Mouse (Mus musculus) erythroblast, adult 5-6 weeks (primary cell): Measurements from ENCODE around the gene Cxcl15. TPM values are rescaled to one million over a fixed set of nuclear protein-coding genes. Genes with fewer than 3 reads are reported as not detected.

Experiments used
- ATAC-seq: replicated peaks from 2 replicates; pipeline ENCODE4 v1.8.0; 2016; ENCODE audit warnings: moderate number of reproducible peaks, mild to moderate bottlenecking, moderate TSS enrichment, inconsistent platforms; ENCODE audit not compliant: poor library complexity, low FRiP score, severe bottlenecking
- total RNA-seq, 2 experiments: library from RNA; stranded (forward) in 1 of 2; stranded (reverse) in 1 of 2; fragments of 150-400 nt in 1 of 2; fragments of 200-764, 138-1000 nt in 1 of 2; gene quantifications; 2 replicates each; pipeline versions ENCODE4 v1.2.3 to v1.2.4; 2015 to 2017; ENCODE audit warnings: low replicate concordance in 2 of 2

Gene Cxcl15
- total RNA-seq (2015; ENCODE audit: low replicate concordance) = not detected in 2 replicates
- total RNA-seq (2017; ENCODE audit: low replicate concordance) = not detected in 2 replicates

DNA sequence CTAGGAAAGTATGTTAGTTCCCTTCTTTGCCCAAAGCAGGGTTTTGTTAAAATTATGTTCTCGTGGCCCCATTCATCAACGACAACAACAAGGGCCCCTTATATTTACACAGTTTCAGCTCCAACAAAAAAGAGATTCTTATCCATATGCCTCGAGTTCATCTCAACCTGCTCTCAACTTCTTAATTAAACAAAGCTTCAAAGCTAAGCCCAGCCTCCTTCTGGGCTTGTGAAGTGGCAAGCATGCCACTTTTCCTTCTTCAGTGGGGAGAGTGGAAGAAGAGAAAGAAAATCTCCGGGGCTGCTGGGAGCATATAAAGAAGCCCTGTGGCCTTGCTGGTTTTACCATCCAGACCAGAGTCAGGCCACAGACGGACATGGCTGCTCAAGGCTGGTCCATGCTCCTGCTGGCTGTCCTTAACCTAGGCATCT, at the start of gene Cxcl15:
Gene Cxcl15 (plus strand): TSS at position 340 of the 431 bp plus-strand sequence.
- ATAC-seq = no peak

DNA sequence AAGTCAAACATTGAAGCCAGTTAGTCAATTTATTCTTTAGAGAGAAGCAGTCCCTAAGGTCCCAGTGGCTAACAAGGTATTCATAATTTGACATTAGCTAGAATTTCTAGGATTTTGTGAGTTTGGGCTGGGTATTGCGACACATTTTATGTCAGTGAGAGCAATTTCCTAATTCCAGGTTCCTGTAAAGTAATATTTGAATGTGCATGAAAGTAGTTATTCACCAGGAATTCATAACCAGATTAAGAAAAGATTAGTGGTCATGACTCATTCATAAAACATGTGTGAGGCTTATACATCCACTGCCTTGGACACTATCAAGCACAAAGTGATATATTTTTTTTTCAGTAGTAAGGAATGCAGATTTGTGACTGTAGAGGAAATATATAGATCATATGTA, 40.4 kb upstream of the Cxcl15 start:
- ATAC-seq = no peak

DNA sequence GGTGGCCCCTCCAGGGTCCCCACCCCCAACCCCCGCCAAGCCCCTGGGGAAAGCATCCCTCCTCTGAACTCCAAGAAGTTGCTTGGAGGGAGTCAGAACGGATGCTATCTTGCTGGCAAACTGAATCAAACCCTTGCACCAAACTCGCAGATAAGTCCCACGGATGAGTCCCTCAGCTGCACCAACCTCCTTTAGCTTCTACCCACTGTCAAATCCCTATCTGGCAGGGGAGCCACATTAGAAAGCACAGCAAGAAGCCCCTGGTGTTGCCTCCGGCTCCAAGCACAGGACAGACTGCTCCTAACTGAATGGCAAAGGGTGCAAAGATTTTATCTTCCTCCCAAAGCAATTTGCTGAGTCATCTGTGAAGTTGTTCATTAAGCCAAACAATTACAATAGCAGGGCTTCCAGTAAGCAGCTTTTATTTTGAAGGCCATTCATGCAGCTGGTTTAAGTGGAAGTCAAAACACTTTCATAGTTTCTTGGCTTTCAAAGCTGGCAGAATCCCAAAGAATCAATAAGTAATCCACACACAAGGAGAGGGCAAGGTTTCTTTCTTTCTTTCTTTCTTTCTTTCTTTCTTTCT, 36.2 kb upstream of the Cxcl15 start:
- no peak for ATAC-seq

DNA sequence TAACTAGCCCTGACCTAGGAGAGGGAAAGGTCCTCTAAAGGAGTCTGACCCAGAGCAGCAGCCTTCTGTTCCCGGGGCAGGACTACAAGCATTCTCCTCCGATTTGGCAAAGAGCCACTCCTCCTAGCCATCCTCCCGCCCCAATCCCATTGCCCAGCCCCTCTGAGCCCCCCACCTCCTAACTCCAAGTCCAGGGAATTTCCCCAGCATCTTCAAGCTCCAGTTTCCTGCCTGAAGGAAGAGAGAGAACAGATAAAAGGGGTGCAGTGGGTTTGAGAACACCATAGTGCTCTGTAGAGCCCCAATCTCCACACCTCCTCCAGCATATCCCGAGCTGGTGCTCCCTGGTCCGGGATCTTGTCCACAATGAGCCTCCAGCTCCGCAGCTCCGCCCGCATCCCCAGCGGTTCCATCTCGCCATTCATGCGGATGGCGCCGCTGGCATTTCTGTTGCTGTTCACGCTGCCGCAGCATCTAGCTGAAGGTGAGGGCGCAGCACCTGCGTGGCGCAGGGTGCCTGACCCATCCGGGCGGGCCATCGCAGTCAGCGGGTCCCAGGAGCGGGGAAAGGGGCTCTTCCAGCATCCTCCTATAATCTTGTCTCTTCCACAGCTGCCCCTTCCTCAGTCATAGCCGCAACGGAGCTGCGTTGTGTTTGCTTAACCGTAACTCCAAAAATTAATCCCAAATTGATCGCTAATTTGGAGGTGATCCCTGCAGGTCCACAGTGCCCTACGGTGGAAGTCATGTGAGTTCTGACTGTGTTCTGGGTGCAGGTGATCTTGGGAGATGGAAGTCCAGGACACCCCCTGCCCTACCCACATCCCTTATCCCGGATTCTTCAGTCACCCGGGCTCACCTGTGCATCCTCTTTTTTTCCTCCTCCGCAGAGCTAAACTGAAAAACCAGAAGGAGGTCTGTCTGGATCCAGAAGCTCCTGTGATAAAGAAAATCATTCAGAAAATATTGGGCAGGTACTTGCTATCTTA, 35.0 kb upstream of the Cxcl15 start, which contains the start of gene Cxcl5:
Gene Cxcl5 (plus strand): TSS at position 284 of the 989 bp plus-strand sequence.
- ATAC-seq = no peak

DNA sequence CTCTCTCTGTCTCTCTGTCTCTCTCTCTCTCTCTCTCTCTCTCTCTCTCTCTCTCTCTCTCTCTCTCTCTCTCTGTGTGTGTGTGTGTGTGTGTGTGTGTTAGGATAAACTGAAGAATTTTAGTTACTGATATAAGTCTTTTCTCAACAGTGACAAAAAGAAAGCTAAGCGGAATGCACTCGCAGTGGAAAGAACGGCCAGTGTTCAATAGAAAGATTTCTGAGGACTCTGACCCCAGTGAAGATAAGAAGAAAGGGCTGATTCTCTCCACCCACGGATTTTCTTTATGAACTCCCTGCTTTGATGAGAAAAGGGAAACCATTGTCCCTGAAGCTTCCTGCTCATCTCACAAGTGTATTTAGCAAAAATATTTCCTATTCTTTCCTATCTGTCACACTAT, 34.0 kb upstream of the Cxcl15 start:
- ATAC-seq = no peak

GRCm38 (mm10) chr5:90760844-90761243, 33.5 kb upstream of the Cxcl15 start:
- no peak for ATAC-seq

DNA sequence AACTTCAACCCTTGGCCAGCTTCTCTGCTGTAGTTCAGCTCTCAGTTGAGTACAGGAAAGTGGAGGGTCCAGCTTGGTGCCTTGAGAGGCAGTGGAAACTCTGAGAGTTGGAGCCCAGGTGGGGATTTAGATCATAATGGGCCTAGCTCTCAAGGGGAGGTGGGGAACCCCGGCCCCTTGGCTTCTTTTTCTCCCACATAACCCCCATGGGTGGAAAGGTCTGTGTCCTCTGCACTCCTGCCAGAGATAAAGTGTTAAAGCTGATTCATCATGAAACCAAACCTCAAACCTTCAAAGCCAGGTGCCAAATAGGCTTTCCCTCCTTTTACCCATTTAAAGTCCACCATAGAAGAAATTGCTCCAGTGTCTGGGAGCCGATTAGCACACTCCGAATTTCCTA, 32.5 kb upstream of the Cxcl15 start:
- ATAC-seq = no peak

DNA sequence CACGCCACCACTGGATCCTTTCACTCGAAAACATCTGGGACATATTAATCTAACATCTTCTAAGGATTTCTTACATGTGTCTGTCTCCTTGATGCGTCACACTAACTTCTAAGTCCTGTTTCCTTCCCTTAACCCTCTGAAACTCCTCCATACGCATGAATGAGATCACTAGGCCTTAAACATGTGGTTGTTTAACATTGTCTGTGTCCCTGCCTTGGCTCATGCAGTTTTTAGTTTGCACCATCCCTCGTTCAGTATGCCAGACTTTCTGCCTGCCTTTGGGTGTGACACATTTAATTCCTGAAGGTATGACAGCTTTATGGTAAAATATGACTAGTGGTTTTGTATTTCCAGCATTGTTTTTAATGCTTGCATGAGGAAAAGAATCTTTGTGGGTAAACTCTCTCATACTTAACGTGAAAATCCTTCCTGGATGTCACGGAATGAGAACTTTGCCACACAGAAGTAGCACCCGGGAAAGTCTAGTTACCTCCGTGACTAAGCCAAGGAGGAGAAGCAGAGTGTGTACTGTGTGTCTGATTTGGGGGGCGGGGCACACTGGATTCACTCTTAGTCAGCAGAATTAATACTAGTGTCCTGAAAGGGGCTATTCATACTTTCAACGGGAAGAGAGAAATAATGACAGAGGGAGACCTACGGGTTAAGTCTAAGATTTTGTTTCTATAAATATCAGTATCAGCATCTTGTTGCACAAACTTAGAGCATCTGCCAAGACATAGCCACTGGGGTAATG, 30.2 kb upstream of the Cxcl15 start:
- ATAC-seq = no peak

DNA sequence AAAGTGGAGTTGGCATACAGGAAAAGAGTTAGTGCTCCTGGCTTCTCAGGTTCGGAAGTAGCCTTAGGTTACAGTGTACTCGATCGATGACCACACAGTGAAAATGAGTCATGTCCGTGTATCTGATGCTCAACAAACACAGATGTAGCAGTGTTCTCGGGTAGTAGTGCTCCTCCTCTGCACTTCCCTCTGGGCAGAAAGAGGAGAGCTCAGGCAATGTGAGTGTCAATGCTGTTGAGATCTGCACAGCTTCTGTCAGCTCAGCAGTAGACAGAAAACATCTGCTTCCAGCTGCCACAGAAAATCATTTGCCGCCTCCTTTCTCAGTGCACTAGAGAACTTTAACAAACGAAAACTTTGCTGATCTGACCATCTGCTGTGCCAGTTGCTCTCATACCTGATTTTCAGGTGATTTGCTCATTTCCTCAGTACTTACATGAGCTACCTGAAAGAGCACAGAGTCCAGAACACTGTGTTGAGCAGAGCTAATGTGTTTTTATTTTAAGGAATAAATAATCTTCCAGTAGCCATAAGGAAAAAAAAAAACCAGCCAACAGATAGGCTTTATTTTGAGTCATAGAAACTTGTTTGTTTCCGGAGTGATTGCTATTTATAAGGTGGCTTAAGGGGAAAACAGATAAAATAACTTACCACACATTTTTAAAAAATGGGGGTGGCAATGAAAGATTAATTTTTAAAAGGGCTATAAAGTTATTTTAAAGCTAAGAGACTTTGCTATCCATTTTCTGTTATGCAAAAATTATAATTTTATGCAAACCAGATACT, 28.3 kb upstream of the Cxcl15 start:
- no peak for ATAC-seq

DNA sequence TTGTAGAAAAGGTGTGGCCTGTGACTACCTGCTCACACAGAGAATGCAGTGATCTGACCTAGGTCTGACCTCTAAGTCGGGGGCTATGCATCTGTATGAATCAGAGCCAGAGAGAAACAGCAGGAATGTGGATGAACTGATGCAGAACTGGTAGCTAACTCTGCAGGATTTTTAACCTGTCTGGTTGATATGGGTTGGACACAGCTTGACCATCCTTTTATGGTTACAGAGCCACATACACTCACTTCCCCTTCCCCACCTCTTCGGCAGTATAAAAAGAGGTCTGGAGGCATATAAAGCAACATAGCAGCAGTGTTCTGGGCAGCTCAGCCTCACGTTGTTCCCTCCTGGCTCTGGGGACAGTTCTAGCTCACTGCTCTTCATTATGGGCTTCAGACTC, 26.1 kb upstream of the Cxcl15 start, which contains the start of gene Ppbp:
Gene Ppbp (plus strand): TSS at position 301 of the 400 bp plus-strand sequence.
- ATAC-seq = no peak

DNA sequence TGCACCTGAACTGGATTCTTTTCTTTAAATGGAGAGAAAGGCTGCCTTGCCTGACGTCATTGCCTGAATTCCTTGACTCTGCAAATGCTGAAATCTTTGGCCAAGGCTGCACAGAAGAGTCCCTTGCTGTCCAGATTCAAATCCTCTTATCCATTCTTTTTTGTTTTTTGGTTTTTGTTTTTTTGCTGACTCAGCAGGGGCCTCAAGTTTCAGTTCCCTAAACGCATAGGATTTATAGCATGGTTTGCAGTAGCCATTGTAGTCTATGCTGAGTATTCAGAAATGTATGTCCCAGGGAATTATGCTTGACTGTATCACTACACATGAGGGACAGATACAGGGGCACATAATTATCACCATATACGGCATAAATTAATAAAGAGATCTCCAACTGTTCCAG, 23.0 kb upstream of the Cxcl15 start:
- ATAC-seq = no peak

DNA sequence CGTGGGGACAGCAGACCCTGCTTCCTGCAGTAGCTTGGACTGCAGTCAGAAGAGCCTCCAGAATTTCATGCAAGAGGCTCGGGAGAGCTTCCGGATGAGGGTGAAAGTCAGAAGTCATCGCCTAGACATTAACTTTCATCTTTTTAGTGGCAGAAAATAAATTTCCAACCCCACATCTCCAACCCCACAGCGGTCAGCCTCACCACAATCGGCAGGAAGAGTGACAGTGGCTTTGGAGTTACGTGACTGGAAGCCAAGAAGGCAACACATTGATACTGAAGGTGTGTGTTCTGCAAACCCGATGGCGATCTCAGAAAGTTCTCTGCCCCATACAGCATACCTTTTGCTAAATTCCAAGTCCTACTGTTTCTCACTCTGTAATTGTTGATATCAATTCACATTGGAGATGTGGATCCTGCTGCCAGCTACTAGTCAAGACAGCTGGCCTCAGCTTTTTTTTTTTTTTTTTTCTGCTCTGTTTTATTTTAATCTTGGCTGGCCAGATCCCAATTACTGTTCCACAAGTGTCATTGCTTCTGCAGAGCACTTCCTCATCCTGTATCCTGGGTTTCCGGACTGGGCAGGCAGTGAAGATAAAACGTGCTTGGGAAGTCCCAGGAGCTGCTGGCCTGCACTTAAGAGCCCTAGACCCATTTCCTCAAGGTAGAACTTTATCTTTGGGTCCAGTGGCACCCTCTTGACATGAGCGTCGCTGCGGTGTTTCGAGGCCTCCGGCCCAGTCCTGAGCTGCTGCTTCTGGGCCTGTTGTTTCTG, 22.3 kb upstream of the Cxcl15 start, which contains the start of gene Pf4:
Gene Pf4 (plus strand): TSS at position 556 of the 774 bp plus-strand sequence.
- no peak for ATAC-seq

DNA sequence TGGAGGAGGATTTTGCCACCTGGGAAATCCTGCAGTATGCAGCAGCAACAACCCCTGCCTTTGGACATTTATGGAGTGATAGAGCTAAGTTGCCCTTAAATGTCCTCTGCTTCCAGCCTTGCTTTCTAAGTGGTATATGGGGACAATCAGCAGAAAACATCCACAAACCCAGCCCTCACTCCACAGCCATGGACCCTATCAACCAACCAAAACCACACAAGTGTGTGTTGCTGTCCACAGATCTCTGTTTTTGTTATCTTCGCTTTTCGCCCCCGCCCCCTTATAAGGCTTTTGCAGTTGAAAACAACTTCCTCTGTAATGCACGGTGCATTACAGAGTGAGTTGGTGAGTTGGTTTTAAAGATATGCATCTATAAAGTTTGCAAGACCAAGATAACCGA, 18.8 kb upstream of the Cxcl15 start:
- ATAC-seq = no peak

DNA sequence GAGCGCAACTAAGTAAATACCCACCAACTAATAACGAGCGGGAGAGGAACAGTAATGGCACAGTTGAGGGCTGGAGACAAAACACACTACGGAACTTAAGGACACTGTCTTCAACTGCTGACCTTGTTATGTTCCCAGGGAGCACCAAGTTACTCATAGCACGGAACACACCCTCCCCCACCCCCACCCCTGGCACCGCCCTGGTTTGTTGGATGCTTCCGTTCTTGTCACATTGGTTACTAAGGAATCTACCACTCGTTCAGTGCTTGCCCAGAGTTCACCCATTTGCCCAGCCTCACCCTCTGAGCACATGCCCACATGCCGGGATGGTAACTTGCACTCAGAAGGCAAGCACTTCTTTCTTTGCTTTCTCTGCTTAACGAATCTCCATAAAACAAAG, 16.7 kb upstream of the Cxcl15 start:
- ATAC-seq = no peak

DNA sequence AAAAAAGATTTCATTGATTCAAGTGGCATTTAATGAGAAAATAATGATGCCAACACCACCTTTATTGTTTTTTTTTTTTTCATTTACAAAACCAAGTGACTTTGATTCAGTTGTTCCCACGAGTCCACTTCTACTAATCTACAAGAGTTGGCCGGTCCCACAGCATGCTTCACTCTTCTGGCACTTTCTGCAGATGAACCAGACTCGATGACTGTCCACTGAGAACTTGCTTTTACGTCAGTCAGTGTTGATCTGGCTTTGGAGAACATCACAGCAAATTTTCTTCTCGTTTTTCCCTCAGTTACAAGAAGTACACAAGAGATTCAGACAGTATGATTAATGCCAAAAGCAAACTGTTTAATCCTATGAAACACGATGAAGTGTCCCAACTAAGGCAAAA, 15.5 kb upstream of the Cxcl15 start:
- ATAC-seq = no peak

DNA sequence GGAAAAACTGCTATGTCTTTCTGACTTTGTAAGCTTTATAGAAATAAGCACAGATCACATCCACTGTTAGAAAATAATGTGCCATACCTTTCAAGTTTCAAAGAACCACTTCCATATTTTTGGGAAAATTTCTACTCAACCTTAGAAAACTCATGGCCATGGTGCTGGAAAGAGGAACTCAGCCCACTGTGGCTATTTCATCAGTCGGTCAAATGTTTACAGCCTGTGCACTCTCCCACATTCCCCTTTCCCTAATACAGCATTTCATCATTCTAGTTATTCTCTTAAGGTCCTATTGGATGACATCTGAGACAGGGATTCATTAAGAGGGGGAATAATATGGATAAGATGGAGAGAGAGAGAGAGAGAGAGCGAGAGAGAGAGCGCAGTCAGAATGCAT, 10.6 kb upstream of the Cxcl15 start:
- ATAC-seq = no peak

- no peak for ATAC-seq
Observed at GRCm38 (mm10) chr5:90785659-90786588, 8.4 kb upstream of the Cxcl15 start, which contains the start of gene Cxcl3. Gene Cxcl3, plus strand, starts transcription at chr5:90786103.
